Mouse (Mus musculus) heart, embryonic 14.5 days (tissue): Measurements from ENCODE around the gene Usp5. TPM values are rescaled to one million over a fixed set of nuclear protein-coding genes. Genes with fewer than 3 reads are reported as not detected.
A peak's percentile ranks its signal among the peaks of the same experiment; 100 is the strongest.
"Not testable (repeated sequence)": the region's sequence is repeated elsewhere in the genome, so short reads cannot be mapped to it uniquely, and the experiment has no call there.

Experiments
- ATAC-seq: fragments of 200-750 bp; cut with Nextera tagmentation; 2 replicates; pipeline ENCODE4 v1.8.0; 2017; ENCODE audit warnings: low read depth, moderate TSS enrichment; ENCODE audit not compliant: insufficient number of reproducible peaks, insufficient read depth, low FRiP score
- H3K27ac ChIP-seq, 2 experiments: fragments of 200-500 bp in 1 of 2; fragments of 300-500 bp in 1 of 2; sonication (generic) in 1 of 2; replicated peaks in 1 of 2; 2 replicates each; pipeline ENCODE4 v1.5.1; 2012 to 2014; ENCODE audit warnings: low read depth in 2 of 2, low read length in 2 of 2, control low read depth in 1 of 2, mild to moderate bottlenecking in 1 of 2, mixed read lengths in 1 of 2; ENCODE audit not compliant: control insufficient read depth in 1 of 2, insufficient read depth in 1 of 2
- H3K27me3 ChIP-seq: fragments of 300-500 bp; sonication (generic); 2 replicates; pipeline ENCODE4 v1.6.1; 2014; ENCODE audit warnings: mild to moderate bottlenecking, low read length, control low read depth; ENCODE audit not compliant: control insufficient read depth, insufficient read depth
- H3K36me3 ChIP-seq: fragments of 300-500 bp; sonication (generic); 2 replicates; pipeline ENCODE4 v1.6.1; 2014; ENCODE audit warnings: mild to moderate bottlenecking, control low read depth, low read length, mixed read lengths; ENCODE audit not compliant: control insufficient read depth, insufficient read depth
- H3K4me1 ChIP-seq, 2 experiments: fragments of 200-500 bp in 1 of 2; fragments of 300-500 bp in 1 of 2; sonication (generic) in 1 of 2; 2 replicates each; pipeline ENCODE4 v1.6.1; 2012 to 2014; ENCODE audit warnings: low read length in 2 of 2, control low read depth in 1 of 2, mixed read lengths in 1 of 2; ENCODE audit not compliant: control insufficient read depth in 2 of 2, insufficient read depth in 2 of 2
- H3K4me2 ChIP-seq: fragments of 300-500 bp; sonication (generic); 2 replicates; pipeline ENCODE4 v1.6.1; 2014; ENCODE audit warnings: mild to moderate bottlenecking, low read length
- H3K4me3 ChIP-seq, 2 experiments: fragments of 200-500 bp in 1 of 2; fragments of 300-500 bp in 1 of 2; sonication (generic) in 1 of 2; 2 replicates each; pipeline ENCODE4 v1.5.1; 2012 to 2014; ENCODE audit warnings: low read length in 2 of 2, mild to moderate bottlenecking in 2 of 2, control low read depth in 1 of 2, low read depth in 1 of 2, moderate library complexity in 1 of 2; ENCODE audit not compliant: control insufficient read depth in 1 of 2, insufficient read depth in 1 of 2
- H3K9ac ChIP-seq: fragments of 300-500 bp; sonication (generic); 2 replicates; pipeline ENCODE4 v1.6.1; 2014; ENCODE audit warnings: mild to moderate bottlenecking, low read length
- H3K9me3 ChIP-seq: fragments of 300-500 bp; sonication (generic); 2 replicates; pipeline ENCODE4 v1.6.1; 2016; ENCODE audit warnings: low read length, control low read depth; ENCODE audit not compliant: control insufficient read depth
- WGBS: fragments of 180-500 bp; shearing (Covaris S2); extraction: QIAGEN DNeasy Blood & Tissue Kit; methylation state at CpG from one replicate; pipeline ENCODE4 v1.1.7; 2014; 5-methylcytosine and 5-hydroxymethylcytosine counted together
- polyA plus RNA-seq: library from polyadenylated mRNA; unstranded; fragments of >200 nt; fragmentation: Nextera tagmentation; extraction: Ambion mirVana; gene quantifications from 2 replicates; pipeline ENCODE4 v1.2.1, GENCODE M21; 2014

Gene Usp5
- polyA plus RNA-seq, 1 experiment from 2014 or later = 85.9 TPM

DNA sequence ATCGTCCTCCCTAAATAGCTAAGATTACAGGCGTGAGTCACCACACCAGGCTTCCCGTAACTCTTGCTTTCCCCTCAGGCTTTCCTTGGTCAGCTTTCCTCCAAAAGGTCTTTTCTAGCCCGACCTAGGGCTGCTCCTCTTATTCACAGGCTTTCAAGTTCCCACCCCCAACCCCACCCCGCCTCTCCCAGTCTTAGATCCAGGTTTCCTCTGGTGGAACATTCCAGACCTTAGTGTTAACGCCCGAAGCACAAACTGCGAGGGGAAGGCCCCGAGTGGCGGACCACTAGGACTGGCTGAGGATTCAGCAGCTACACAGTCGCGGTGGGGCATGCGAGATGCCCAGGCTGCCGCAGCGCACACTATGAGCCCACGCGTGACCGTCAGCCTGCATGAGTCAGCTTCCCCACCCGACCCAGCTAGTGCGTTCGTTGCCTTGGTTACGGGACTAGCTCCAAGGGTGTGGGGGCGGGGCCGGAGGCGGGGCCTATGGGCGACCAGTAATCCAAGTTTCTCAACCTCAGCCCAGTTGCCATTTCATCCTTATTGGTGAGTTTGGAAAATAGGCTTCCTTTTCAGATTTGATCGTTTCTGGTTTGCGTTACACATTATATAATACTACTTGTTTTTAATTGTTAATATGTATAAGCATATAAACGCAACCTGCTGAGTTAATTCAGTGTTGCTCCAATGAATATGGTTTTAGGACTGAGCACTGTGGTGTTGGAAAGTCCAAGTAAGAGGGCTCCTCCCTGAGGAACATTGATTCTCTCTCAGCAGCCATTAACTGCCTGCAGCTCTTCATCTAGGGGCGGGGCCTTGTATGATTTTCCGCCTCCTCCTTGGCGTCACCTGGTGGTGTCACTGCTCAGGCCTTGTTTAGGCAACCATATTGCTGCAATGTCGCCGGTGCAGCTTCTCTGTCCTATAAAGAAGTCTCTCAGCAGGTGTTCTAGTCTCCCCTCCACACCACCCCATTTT lies 23.7 kb downstream of the Usp5 start:
- peak overlapping the region; percentile 66 to 90 for H3K27ac ChIP-seq
- 1% methylated on average over 34 of the region's 34 CpGs for WGBS
- H3K9me3 ChIP-seq = no peaks in the 10 kb centered on the region
- peak; percentile 70 for ATAC-seq
- H3K9ac ChIP-seq = peak overlapping the region; percentile 69
- peaks cover 8% of the 10 kb centered on the region for H3K36me3 ChIP-seq
- no peaks in the 10 kb centered on the region for H3K27me3 ChIP-seq
- H3K4me2 ChIP-seq = peak overlapping the region; percentile 72
- H3K4me1 ChIP-seq = peaks cover 14 to 37% of the 10 kb centered on the region in 2 experiments
- H3K4me3 ChIP-seq = peak overlapping the region; percentile 45 to 46

DNA sequence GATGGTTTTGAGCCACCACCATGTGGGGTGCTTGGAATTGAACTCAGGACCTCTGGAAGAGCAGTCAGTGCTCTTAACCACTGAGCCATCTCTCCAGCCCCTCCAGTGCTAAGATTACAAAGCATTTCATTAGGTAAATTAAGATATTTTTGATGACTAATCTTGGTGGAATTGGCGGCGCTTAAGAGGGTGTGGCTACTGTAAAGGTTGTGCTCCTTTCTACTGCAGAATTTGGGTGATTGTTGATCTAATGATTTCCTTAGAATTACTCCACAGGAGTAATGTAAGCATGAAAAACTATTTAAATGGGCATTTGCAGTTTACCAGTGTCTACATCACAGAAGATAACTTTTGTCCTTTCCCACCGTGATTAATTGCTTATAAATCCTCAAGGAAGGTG lies 24.9 kb downstream of the Usp5 start:
- no peak for ATAC-seq
- H3K4me2 ChIP-seq = no peak overlapping the region
- no peaks in the 10 kb centered on the region for H3K36me3 ChIP-seq
- no peaks in the 10 kb centered on the region for H3K27me3 ChIP-seq
- WGBS = 85% methylated on average over 3 of the region's 3 CpGs
- H3K4me3 ChIP-seq = no peak overlapping the region
- H3K4me1 ChIP-seq = peaks cover 9 to 27% of the 10 kb centered on the region in 2 experiments
- H3K27ac ChIP-seq = no peak overlapping the region
- H3K9ac ChIP-seq = no peak overlapping the region
- no peaks in the 10 kb centered on the region for H3K9me3 ChIP-seq

GRCm38 (mm10) chr6:124803691-124804090 lies 25.6 kb downstream of the Usp5 start:
- H3K4me1 ChIP-seq = peaks cover 9 to 27% of the 10 kb centered on the region in 2 experiments
- not testable (repeated sequence) for H3K27ac ChIP-seq, H3K27me3 ChIP-seq, H3K9ac ChIP-seq, H3K9me3 ChIP-seq, H3K4me3 ChIP-seq, ATAC-seq, H3K36me3 ChIP-seq, H3K4me2 ChIP-seq
- WGBS = 93% methylated on average over 4 of the region's 4 CpGs

DNA sequence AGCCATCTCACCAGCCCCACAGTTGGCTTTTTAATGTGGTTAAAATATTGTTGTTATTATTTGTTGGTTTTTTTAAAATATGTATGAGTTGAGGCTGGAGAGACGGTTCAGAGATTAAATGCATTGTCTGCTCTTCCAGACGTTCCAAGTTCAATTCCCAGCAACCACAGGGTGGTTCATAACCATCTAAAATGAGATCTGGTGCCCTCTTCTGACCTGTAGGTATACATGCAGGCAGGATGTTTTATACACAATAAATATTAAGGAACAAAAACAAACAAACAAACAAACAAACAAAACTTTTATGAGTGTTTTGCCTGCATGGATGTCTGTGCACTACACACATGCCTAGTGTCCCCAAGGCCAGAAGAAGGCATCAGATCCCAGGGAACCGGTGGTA lies 26.2 kb downstream of the Usp5 start:
- ATAC-seq = no peak

GRCm38 (mm10) chr6:124802400-124802799 lies 26.9 kb downstream of the Usp5 start:
- not testable (repeated sequence) for H3K9me3 ChIP-seq, H3K36me3 ChIP-seq, ATAC-seq, H3K27ac ChIP-seq, H3K27me3 ChIP-seq, H3K9ac ChIP-seq
- H3K4me2 ChIP-seq = peak overlapping the region; percentile 51
- peak overlapping the region in 1 of 2 experiments; percentile 16; a peak in 2 of 4 replicates for H3K4me3 ChIP-seq
- 25% methylated on average over 4 of the region's 9 CpGs for WGBS
- H3K4me1 ChIP-seq = peaks cover 5 to 16% of the 10 kb centered on the region in 2 experiments

More for the DNA sequence above, 26.2 kb downstream of the Usp5 start:
- Histone ChIP-seq H3K9me3 (no peaks in the 10 kb centered on the region), H3K27me3 (no peaks in the 10 kb centered on the region), H3K4me2 (no peak overlapping the region), H3K36me3 (no peaks in the 10 kb centered on the region), H3K4me1 (peaks cover 7 to 23% of the 10 kb centered on the region in 2 experiments), H3K9ac (no peak overlapping the region), H3K4me3 (no peak overlapping the region), H3K27ac (no peak overlapping the region)
- 81% methylated on average over 3 of the region's 3 CpGs for WGBS

- H3K4me2 ChIP-seq = no peak overlapping the region
- H3K4me3 ChIP-seq = no peak overlapping the region
- H3K9me3 ChIP-seq = no peaks in the 10 kb centered on the region
- no peak overlapping the region for H3K27ac ChIP-seq
- no peaks in the 10 kb centered on the region for H3K27me3 ChIP-seq
- no peaks in the 10 kb centered on the region for H3K4me1 ChIP-seq
- no peaks in the 10 kb centered on the region for H3K36me3 ChIP-seq
- H3K9ac ChIP-seq = no peak overlapping the region
- ATAC-seq = no peak
- 78% methylated on average over 2 of the region's 2 CpGs for WGBS
Observed at GRCm38 (mm10) chr6:124796200-124796599, 33.1 kb downstream of the Usp5 start.

DNA sequence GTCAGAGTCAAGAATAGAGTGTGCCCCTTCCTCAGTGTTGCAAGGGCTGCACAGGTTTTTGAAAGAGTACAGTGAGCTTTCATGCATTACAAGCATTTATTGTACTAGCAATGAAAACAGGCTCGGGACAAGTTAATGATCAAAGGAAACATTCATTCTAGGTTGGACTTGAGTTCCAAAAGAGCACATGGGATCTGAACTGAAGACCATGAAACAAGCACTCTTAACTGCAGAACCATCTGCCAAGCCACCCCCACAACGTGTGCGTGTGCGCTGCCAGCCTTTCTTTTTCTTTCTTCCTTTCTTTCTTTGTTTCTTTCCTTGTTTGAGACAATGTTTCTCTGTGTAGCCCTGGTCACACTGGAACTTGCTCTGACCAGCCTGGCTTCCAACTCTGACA lies 33.5 kb downstream of the Usp5 start:
- no peak for ATAC-seq
- no peak overlapping the region for H3K9ac ChIP-seq
- no peaks in the 10 kb centered on the region for H3K27me3 ChIP-seq
- no peaks in the 10 kb centered on the region for H3K9me3 ChIP-seq
- no peaks in the 10 kb centered on the region for H3K36me3 ChIP-seq
- H3K27ac ChIP-seq = no peak overlapping the region
- no peaks in the 10 kb centered on the region for H3K4me1 ChIP-seq
- H3K4me3 ChIP-seq = no peak overlapping the region
- H3K4me2 ChIP-seq = no peak overlapping the region
- 80% methylated on average over 4 of the region's 4 CpGs for WGBS
